Mouse (Mus musculus) heart, postnatal 0 days (tissue): ENCODE measurements at regions not wholly inside any gene's neighbourhood (a gene's known extent, or its start where the extent isn't known, plus 50 kb on each side); places are given as distances from the start of the nearest gene placed in this dataset.
A peak's percentile ranks its signal among the peaks of the same experiment; 100 is the strongest.

Experiments used
- ATAC-seq: fragments of 200-750 bp; cut with Nextera tagmentation; 2 replicates; pipeline ENCODE4 v1.8.0; 2017; ENCODE audit warnings: low read depth, moderate number of reproducible peaks, moderate library complexity; ENCODE audit not compliant: insufficient read depth
- DNase-seq: peaks from one replicate; pipeline ENCODE4 v3.0.0-alpha.2; 2016; ENCODE audit warnings: low spot score
- H3K27ac ChIP-seq: fragments of 300-500 bp; sonication (generic); 2 replicates; pipeline ENCODE4 v1.5.1; 2014; ENCODE audit warnings: low read depth, mild to moderate bottlenecking
- H3K27me3 ChIP-seq: fragments of 300-500 bp; sonication (generic); 2 replicates; pipeline ENCODE4 v1.6.1; 2014; ENCODE audit warnings: low read length, mixed read lengths; ENCODE audit not compliant: control insufficient read depth, insufficient read depth
- H3K36me3 ChIP-seq: fragments of 300-500 bp; sonication (generic); replicated peaks from 2 replicates; pipeline ENCODE4 v1.6.1; 2014; ENCODE audit warnings: low read length, mixed read lengths; ENCODE audit not compliant: control insufficient read depth, insufficient read depth
- H3K4me1 ChIP-seq: fragments of 300-500 bp; sonication (generic); 2 replicates; pipeline ENCODE4 v1.6.1; 2014; ENCODE audit warnings: antibody characterized with exemption; ENCODE audit not compliant: control insufficient read depth, insufficient read depth
- H3K4me2 ChIP-seq: fragments of 300-500 bp; sonication (generic); 2 replicates; pipeline ENCODE4 v1.6.1; 2014; ENCODE audit warnings: low read depth, mild to moderate bottlenecking, low read length, moderate library complexity
- H3K4me3 ChIP-seq: fragments of 300-500 bp; sonication (generic); 2 replicates; pipeline ENCODE4 v1.5.1; 2014; ENCODE audit warnings: low read depth, low read length
- H3K9ac ChIP-seq: fragments of 300-500 bp; sonication (generic); replicated peaks from 2 replicates; pipeline ENCODE4 v1.6.1; 2014; ENCODE audit warnings: low read depth, low read length, mixed read lengths
- H3K9me3 ChIP-seq: fragments of 300-500 bp; sonication (generic); replicated peaks from 2 replicates; pipeline ENCODE4 v1.6.1; 2016; ENCODE audit warnings: low read length; ENCODE audit not compliant: control insufficient read depth
- CTCF ChIP-seq: IDR thresholded peaks from 2 replicates; pipeline ENCODE4 v1.5.1; 2016; ENCODE audit warnings: antibody characterized with exemption, control low read depth, low read depth
- EP300 ChIP-seq: IDR thresholded peaks from 2 replicates; pipeline ENCODE4 v1.6.1; 2016; ENCODE audit warnings: antibody characterized with exemption, low read depth
- WGBS: fragments of 180-500 bp; shearing (Covaris S2); extraction: QIAGEN DNeasy Blood & Tissue Kit; methylation state at CpG from one replicate; pipeline ENCODE4 v1.1.7; 2014; 5-methylcytosine and 5-hydroxymethylcytosine counted together

- Histone ChIP-seq H3K4me1 (no peaks in the 10 kb centered on the region), H3K4me2 (no peak overlapping the region), H3K36me3 (no peaks in the 10 kb centered on the region), H3K27ac (no peak overlapping the region), H3K9me3 (no peaks in the 10 kb centered on the region), H3K4me3 (no peak overlapping the region), H3K27me3 (no peaks in the 10 kb centered on the region), H3K9ac (no peak overlapping the region)
- TF ChIP-seq EP300 (no peak), CTCF (no peak)
- no peak for DNase-seq
- no peak for ATAC-seq
- WGBS = 72% methylated on average over 1 of the region's 1 CpGs
Measured at GRCm38 (mm10) chr12:94636555-94636954, 1055.5 kb upstream of the Flrt2 start.

DNA sequence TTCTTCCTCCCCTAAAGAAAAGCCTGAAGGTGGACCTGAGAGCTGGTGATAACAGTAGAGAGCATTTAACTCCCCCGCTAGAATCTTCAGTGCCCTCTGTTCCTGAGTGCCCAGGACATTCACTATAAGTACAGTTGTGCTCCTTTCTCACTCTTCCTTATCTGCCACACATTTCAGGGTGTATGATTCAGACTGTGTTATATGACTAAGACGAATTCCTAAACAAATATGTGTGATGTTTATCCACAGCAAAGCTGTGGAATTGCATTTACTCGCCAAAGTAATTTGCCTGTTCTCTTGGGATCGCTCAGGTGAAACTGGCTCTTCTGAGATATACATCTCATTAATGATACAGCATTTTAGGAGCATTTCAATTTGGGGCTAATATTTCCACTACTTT lies 1051.9 kb upstream of the Flrt2 start:
- H3K4me1 ChIP-seq = no peaks in the 10 kb centered on the region
- WGBS = 67% methylated on average over 4 of the region's 4 CpGs
- H3K4me2 ChIP-seq = no peak overlapping the region
- H3K27me3 ChIP-seq = no peaks in the 10 kb centered on the region
- TF ChIP-seq EP300 (no peak), CTCF (no peak)
- ATAC-seq (no peak), DNase-seq (no peak)
- no peak overlapping the region for H3K27ac ChIP-seq
- H3K9ac ChIP-seq = no peak overlapping the region
- no peaks in the 10 kb centered on the region for H3K9me3 ChIP-seq
- H3K4me3 ChIP-seq = no peak overlapping the region
- H3K36me3 ChIP-seq = no peaks in the 10 kb centered on the region

DNA sequence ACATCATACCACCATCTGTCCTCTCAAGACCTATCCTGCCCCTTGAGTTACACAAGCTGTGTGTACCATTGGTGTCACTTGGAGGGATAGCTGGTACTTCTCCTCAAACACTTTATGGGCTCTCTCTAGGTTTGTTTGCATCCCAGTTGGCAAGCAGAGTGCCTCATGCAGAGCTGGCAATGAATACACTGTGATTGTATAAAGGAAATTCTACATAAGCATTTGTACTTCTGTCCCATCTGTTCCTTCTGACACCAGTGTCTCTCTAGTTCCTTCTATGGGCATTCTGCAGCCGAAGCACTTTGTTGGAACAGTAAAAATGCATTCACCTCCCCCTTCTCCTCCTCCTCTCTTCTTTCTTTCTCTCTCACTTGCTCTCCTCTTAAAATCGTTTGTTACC lies 1046.7 kb upstream of the Flrt2 start:
- Histone ChIP-seq H3K4me2 (no peak overlapping the region), H3K9me3 (no peaks in the 10 kb centered on the region), H3K27me3 (no peaks in the 10 kb centered on the region), H3K4me3 (no peak overlapping the region), H3K4me1 (no peaks in the 10 kb centered on the region), H3K27ac (no peak overlapping the region), H3K36me3 (no peaks in the 10 kb centered on the region), H3K9ac (no peak overlapping the region)
- ATAC-seq (no peak), DNase-seq (no peak)
- WGBS = 70% methylated on average over 2 of the region's 2 CpGs
- no peak for TF ChIP-seq EP300
- no peak for TF ChIP-seq CTCF

DNA sequence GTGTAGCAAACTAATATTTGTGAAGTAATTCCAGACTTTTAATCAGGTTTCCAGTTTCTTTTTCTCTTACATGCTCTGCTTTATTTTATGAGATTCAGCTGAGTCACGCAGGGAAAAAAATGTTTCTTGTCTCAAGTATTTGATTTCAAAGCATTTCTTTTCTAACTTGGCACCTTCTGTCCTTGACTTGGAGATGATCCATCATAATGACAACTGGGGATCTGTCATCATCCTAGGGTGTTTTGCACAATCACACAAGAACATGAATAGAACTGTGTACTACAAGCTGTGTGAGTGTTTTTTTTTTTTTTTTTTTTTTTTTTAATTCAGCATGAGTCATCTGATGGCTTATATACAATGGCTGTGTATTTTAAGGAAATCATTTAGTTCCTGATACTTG lies 1022.0 kb upstream of the Flrt2 start:
- 56% methylated on average over 1 of the region's 1 CpGs for WGBS
- Histone ChIP-seq H3K9ac (no peak overlapping the region), H3K9me3 (no peaks in the 10 kb centered on the region), H3K4me3 (no peak overlapping the region), H3K4me1 (0 out of 2 replicates have a peak, but pooled peaks cover 3% of the 10 kb centered on the region), H3K27me3 (no peaks in the 10 kb centered on the region), H3K27ac (no peak overlapping the region), H3K36me3 (no peaks in the 10 kb centered on the region), H3K4me2 (no peak overlapping the region)
- no peak for TF ChIP-seq EP300
- TF ChIP-seq CTCF = no peak
- no peak for ATAC-seq
- peak; percentile 10 for DNase-seq

DNA sequence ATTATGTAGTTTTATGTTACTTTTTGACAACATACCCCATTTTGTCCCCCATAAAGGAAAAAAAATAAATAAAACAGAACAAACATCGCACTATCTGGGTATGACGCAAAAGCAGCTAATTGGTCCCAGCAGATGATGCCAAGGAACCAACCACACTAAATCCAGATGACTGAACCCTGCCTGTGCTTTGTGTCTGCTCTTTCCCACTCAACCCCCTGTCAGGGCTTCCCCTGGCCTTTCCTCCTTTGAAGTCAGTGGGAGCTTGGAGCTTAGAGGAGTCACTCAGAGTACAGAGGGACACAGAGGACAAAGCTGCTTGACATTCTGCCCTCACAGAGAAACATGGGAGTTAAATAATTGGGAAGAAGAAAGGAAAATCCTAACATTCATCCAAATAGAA lies 1017.1 kb upstream of the Flrt2 start:
- H3K9me3 ChIP-seq = no peaks in the 10 kb centered on the region
- no peak for TF ChIP-seq EP300
- TF ChIP-seq CTCF = no peak
- no peaks in the 10 kb centered on the region for H3K36me3 ChIP-seq
- DNase-seq (no peak), ATAC-seq (no peak)
- 0 out of 2 replicates have a peak, but pooled peaks cover 3% of the 10 kb centered on the region for H3K4me1 ChIP-seq
- 88% methylated on average over 2 of the region's 2 CpGs for WGBS
- H3K27ac ChIP-seq = no peak overlapping the region
- H3K4me3 ChIP-seq = no peak overlapping the region
- no peak overlapping the region for H3K9ac ChIP-seq
- H3K27me3 ChIP-seq = no peaks in the 10 kb centered on the region
- H3K4me2 ChIP-seq = no peak overlapping the region

- Histone ChIP-seq H3K4me2 (no peak overlapping the region), H3K4me1 (no peaks in the 10 kb centered on the region), H3K27ac (no peak overlapping the region), H3K4me3 (no peak overlapping the region), H3K36me3 (no peaks in the 10 kb centered on the region), H3K9me3 (no peaks in the 10 kb centered on the region), H3K27me3 (no peaks in the 10 kb centered on the region), H3K9ac (no peak overlapping the region)
- WGBS = 85% methylated on average over 2 of the region's 2 CpGs
- DNase-seq = no peak
- no peak for TF ChIP-seq EP300
- no peak for ATAC-seq
Measured at GRCm38 (mm10) chr12:94691341-94692029, 1000.5 kb upstream of the Flrt2 start.
